Mouse (Mus musculus) limb, embryonic 11.5 days (tissue): ENCODE measurements at regions not wholly inside any gene's neighbourhood (a gene's known extent, or its start where the extent isn't known, plus 50 kb on each side); places are given as distances from the start of the nearest gene placed in this dataset.

Experiments used
- ATAC-seq: fragments of 200-750 bp; cut with Nextera tagmentation; 2 replicates; pipeline ENCODE4 v1.8.0; 2017; ENCODE audit warnings: low read depth; ENCODE audit not compliant: insufficient number of reproducible peaks, low FRiP score, low TSS enrichment
- DNase-seq: peaks from one replicate; pipeline ENCODE4 v3.0.0-alpha.2; 2015; ENCODE audit warnings: low spot score
- H3K27ac ChIP-seq: fragments of 300-500 bp; sonication (generic); replicated peaks from 2 replicates; pipeline ENCODE4 v1.5.1; 2014; ENCODE audit warnings: low read depth, mild to moderate bottlenecking, low read length
- H3K27me3 ChIP-seq: fragments of 300-500 bp; sonication (generic); 2 replicates; pipeline ENCODE4 v1.6.1; 2014; ENCODE audit warnings: mild to moderate bottlenecking, low read length, mixed read lengths; ENCODE audit not compliant: control insufficient read depth, insufficient read depth
- H3K36me3 ChIP-seq: fragments of 300-500 bp; sonication (generic); 2 replicates; pipeline ENCODE4 v1.6.1; 2014; ENCODE audit warnings: mild to moderate bottlenecking, low read length, moderate library complexity, mixed read lengths; ENCODE audit not compliant: control insufficient read depth, insufficient read depth
- H3K4me1 ChIP-seq: fragments of 300-500 bp; sonication (generic); 2 replicates; pipeline ENCODE4 v1.6.1; 2014; ENCODE audit warnings: low read length, mixed read lengths; ENCODE audit not compliant: control insufficient read depth, insufficient read depth
- H3K4me2 ChIP-seq: fragments of 300-500 bp; sonication (generic); 2 replicates; pipeline ENCODE4 v1.6.1; 2014; ENCODE audit warnings: low read depth, mild to moderate bottlenecking, moderate library complexity; ENCODE audit not compliant: severe bottlenecking
- H3K4me3 ChIP-seq: fragments of 300-500 bp; sonication (generic); 2 replicates; pipeline ENCODE4 v1.5.1; 2014; ENCODE audit warnings: low read depth, low read length
- H3K9ac ChIP-seq: fragments of 300-500 bp; sonication (generic); 2 replicates; pipeline ENCODE4 v1.6.1; 2014; ENCODE audit warnings: mild to moderate bottlenecking, low read length
- H3K9me3 ChIP-seq: fragments of 300-500 bp; sonication (generic); 2 replicates; pipeline ENCODE4 v1.6.1; 2016; ENCODE audit warnings: low read length; ENCODE audit not compliant: control insufficient read depth
- WGBS: fragments of 180-500 bp; shearing (Covaris S2); extraction: QIAGEN DNeasy Blood & Tissue Kit; methylation state at CpG from one replicate; pipeline ENCODE4 v1.1.7; 2014; 5-methylcytosine and 5-hydroxymethylcytosine counted together

DNA sequence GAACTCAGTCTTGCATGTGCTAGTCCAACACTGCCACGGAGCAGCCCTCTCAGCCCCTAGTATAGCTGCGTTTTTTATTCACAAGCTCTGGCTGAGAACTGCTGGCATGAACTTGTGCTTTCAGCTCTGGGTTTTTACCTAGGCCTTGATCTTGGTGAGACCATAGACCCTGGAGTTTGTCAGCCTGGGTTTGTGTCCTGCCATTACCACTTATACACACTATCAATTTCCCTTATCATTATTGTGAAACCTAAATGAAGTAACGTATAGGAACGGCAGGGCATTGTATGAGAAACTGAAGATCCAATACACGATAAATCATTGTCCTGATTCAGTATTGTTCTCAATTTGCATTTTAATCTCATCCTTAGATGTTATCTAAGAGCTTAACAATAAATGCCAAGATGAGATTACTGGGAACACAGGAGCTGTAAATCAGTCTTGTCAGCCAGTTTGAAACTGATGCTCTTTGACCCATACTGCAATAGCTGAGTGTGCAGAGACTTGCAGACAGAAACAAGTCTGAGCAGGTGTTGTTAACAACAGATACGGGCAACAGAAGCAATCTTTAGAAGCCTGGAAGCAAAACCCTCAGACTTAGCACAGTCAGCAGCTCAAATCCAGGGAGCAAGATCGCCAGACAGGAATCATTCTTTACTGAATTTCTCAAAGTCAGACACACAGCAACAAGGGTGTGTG, 190.7 kb upstream of the Mctp2 start:
- H3K4me1 ChIP-seq = no peaks in the 10 kb centered on the region
- no peak overlapping the region for H3K4me3 ChIP-seq
- H3K9me3 ChIP-seq = no peaks in the 10 kb centered on the region
- H3K27me3 ChIP-seq = no peaks in the 10 kb centered on the region
- H3K9ac ChIP-seq = no peak overlapping the region
- no peak overlapping the region for H3K4me2 ChIP-seq
- 64% methylated on average over 7 of the region's 7 CpGs for WGBS
- ATAC-seq = no peak
- no peak for DNase-seq
- H3K27ac ChIP-seq = no peak overlapping the region
- H3K36me3 ChIP-seq = no peaks in the 10 kb centered on the region

DNA sequence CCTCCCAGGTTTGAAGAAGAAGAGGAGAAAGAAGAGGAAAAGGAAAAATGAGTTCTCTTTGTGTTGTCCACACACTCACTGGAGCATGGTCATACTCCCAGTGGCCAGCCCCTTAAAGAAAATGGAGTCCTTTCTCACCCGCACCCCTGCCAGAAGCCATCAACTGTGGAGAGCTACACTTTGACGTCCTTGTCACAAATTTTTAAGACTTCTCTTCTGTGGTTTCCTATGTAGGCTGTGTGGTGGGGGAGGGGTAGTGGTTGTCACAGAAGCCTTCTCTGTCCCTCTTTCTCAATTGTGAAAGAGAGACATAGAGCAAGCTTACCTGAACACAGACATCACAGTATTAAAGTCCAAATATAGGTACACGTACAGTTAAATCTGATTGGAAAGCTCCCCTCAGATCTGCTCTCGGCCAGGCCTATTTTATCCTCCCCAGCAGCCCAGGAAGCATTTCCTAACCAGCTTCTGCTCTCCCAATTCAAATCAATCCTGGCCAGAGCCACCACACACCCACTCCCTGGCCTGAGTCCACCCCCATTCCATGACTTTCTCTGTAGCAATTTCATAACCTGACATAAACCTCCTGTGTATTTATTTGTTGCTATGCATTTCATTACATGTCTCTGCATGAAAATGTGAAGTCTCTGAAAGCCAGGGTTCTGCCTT, 192.3 kb upstream of the Mctp2 start:
- WGBS = 68% methylated on average over 4 of the region's 4 CpGs
- Histone ChIP-seq H3K9me3 (no peaks in the 10 kb centered on the region), H3K27ac (no peak overlapping the region), H3K4me3 (no peak overlapping the region), H3K36me3 (no peaks in the 10 kb centered on the region), H3K4me2 (no peak overlapping the region), H3K4me1 (no peaks in the 10 kb centered on the region), H3K27me3 (no peaks in the 10 kb centered on the region), H3K9ac (no peak overlapping the region)
- no peak for ATAC-seq
- DNase-seq = no peak

- no peak for ATAC-seq
- Histone ChIP-seq H3K4me1 (no peaks in the 10 kb centered on the region), H3K27ac (no peak overlapping the region), H3K9ac (no peak overlapping the region), H3K4me2 (no peak overlapping the region), H3K36me3 (no peaks in the 10 kb centered on the region), H3K9me3 (no peaks in the 10 kb centered on the region), H3K27me3 (no peaks in the 10 kb centered on the region), H3K4me3 (no peak overlapping the region)
- 85% methylated on average over 5 of the region's 5 CpGs for WGBS
- DNase-seq = no peak
These were observed 193.4 kb upstream of the Mctp2 start for GRCm38 (mm10) chr7:72499788-72500187.

GRCm38 (mm10) chr7:72500190-72500589, 193.8 kb upstream of the Mctp2 start:
- no peak for ATAC-seq
- no peak overlapping the region for H3K27ac ChIP-seq
- no peaks in the 10 kb centered on the region for H3K4me1 ChIP-seq
- H3K4me2 ChIP-seq = no peak overlapping the region
- DNase-seq = no peak
- no peaks in the 10 kb centered on the region for H3K27me3 ChIP-seq
- WGBS = 74% methylated on average over 3 of the region's 3 CpGs
- no peaks in the 10 kb centered on the region for H3K36me3 ChIP-seq
- no peak overlapping the region for H3K9ac ChIP-seq
- no peaks in the 10 kb centered on the region for H3K9me3 ChIP-seq
- no peak overlapping the region for H3K4me3 ChIP-seq

DNA sequence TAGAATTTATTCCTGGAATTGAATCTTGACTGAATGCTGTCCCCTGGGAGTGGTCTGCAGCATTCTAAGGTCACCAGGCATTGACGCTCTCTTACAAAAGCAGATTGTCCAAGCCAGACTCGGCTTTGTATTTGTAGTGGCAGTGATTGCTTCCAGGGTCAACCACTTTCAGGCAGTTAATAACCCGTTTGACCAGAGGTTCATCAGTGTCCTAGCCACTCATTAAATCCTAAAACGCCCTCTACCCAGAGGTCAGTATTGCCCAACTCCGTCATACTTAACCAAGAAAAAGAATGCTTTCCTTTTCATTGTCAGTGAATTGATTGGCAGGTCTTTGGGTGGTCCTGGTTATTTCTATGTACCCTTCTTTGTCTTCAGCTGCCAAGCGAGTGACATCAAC, 194.6 kb upstream of the Mctp2 start:
- no peak for ATAC-seq
- H3K9ac ChIP-seq = no peak overlapping the region
- no peaks in the 10 kb centered on the region for H3K9me3 ChIP-seq
- WGBS = 50% methylated on average over 6 of the region's 6 CpGs
- H3K36me3 ChIP-seq = no peaks in the 10 kb centered on the region
- no peak overlapping the region for H3K4me2 ChIP-seq
- H3K4me3 ChIP-seq = no peak overlapping the region
- no peaks in the 10 kb centered on the region for H3K27me3 ChIP-seq
- peaks cover 7% of the 10 kb centered on the region for H3K4me1 ChIP-seq
- DNase-seq = no peak
- H3K27ac ChIP-seq = no peak overlapping the region

GRCm38 (mm10) chr7:72501431-72501830, 195.0 kb upstream of the Mctp2 start:
- Histone ChIP-seq H3K27ac (no peak overlapping the region), H3K9ac (no peak overlapping the region), H3K4me2 (no peak overlapping the region), H3K9me3 (no peaks in the 10 kb centered on the region), H3K36me3 (no peaks in the 10 kb centered on the region), H3K4me1 (peaks cover 7% of the 10 kb centered on the region), H3K4me3 (no peak overlapping the region), H3K27me3 (no peaks in the 10 kb centered on the region)
- ATAC-seq = no peak
- WGBS = 89% methylated on average over 3 of the region's 3 CpGs
- DNase-seq = no peak

GRCm38 (mm10) chr7:72503756-72504155, 197.3 kb upstream of the Mctp2 start:
- Histone ChIP-seq H3K9ac (no peak overlapping the region), H3K27ac (no peak overlapping the region), H3K27me3 (no peaks in the 10 kb centered on the region), H3K4me3 (no peak overlapping the region), H3K4me2 (no peak overlapping the region), H3K36me3 (no peaks in the 10 kb centered on the region), H3K9me3 (no peaks in the 10 kb centered on the region), H3K4me1 (peaks cover 7% of the 10 kb centered on the region)
- ATAC-seq (no peak), DNase-seq (no peak)

- H3K27ac ChIP-seq = no peak overlapping the region
- peaks cover 7% of the 10 kb centered on the region for H3K4me1 ChIP-seq
- ATAC-seq = no peak
- no peaks in the 10 kb centered on the region for H3K9me3 ChIP-seq
- no peak overlapping the region for H3K4me2 ChIP-seq
- H3K36me3 ChIP-seq = no peaks in the 10 kb centered on the region
- H3K27me3 ChIP-seq = no peaks in the 10 kb centered on the region
- H3K4me3 ChIP-seq = no peak overlapping the region
- H3K9ac ChIP-seq = no peak overlapping the region
- 45% methylated on average over 4 of the region's 4 CpGs for WGBS
- DNase-seq = no peak
These were observed 197.9 kb upstream of the Mctp2 start for GRCm38 (mm10) chr7:72504268-72504667.
